Mouse (Mus musculus): ENCODE data around the gene D7Ertd443e.
A peak's percentile ranks its signal among the peaks of the same experiment; 100 is the strongest.

D7Ertd443e gene

DNA sequence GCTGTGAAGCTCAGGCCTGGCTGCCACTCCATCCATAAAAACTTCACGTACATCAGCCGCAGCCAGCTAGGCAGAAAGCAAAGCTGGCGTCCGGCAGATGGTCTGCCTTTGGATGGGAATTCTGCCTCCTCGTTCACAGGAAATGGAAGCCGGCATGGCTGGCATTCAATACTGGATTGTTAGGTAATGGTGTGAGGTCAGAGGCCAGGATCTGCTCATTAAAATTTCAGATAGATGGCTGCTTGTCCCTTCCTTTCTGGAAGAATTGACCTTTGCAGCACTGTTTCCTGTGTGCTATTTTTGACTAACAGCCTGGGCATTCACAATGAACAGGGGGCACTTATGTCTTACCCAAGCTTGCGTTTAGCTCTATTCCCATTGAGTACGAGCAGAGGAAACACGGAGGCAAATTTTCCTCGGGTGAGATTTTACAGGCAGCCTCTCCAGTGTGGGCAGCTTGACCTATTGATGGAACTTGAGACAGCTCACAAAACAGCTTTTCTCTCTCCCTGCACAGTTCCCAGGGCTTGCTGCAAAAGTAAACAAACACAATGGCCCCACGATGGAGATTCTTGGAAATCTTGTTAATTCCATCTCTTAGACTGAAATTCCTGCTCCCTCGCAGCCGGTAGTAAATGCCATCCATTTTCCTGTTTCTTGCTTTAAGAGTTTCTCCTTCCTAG, 157.5 kb downstream of the D7Ertd443e start:
- DNase-seq (ENCODE audit: low read depth, low spot score), result no peak

GRCm38 (mm10) chr7:134227101-134227500, 158.4 kb downstream of the D7Ertd443e start:
- DNase-seq (ENCODE audit: low read depth, low spot score), result no peak

DNA sequence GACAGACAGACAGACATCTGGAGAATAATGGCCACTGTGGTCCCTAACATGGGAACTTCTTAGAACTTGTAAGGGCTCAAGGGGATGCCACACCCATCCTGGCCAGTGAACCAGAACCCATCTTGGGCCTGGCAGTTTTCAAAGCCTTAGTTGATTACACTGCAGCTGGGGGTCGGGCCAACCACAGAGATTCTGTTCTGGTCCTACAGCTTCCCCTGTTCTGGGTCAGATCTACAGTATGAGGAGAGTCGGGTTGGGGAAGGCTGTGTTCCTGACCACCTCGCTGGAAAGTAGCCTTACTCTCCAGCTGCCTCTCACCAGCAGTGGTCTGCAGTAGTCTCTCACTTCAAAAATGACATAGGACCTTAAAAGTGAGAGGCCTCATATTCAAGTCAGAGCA, 159.2 kb downstream of the D7Ertd443e start:
- no peak for DNase-seq (ENCODE audit: low read depth, low spot score)

- peak; percentile 48 for DNase-seq (ENCODE audit: low read depth, low spot score)
Measured at GRCm38 (mm10) chr7:134224741-134225612, 160.5 kb downstream of the D7Ertd443e start.

- no peak for DNase-seq (ENCODE audit: low read depth, low spot score)
Measured at GRCm38 (mm10) chr7:134224421-134224740, 161.1 kb downstream of the D7Ertd443e start.

GRCm38 (mm10) chr7:134223444-134224161, 161.9 kb downstream of the D7Ertd443e start:
- DNase-seq (ENCODE audit: low read depth, low spot score), result peak; percentile 83
